Mouse (Mus musculus) heart, embryonic 10.5 days (tissue): ENCODE measurements at regions not wholly inside any gene's neighbourhood (a gene's known extent, or its start where the extent isn't known, plus 50 kb on each side); places are given as distances from the start of the nearest gene placed in this dataset.

Source experiments
- DNase-seq: peaks from one replicate; pipeline ENCODE4 v3.0.0-alpha.2; 2017; ENCODE audit warnings: low spot score
- H3K27ac ChIP-seq: fragments of 300-500 bp; sonication (generic); 2 replicates; pipeline ENCODE4 v1.5.1; 2016; ENCODE audit warnings: mild to moderate bottlenecking
- H3K27me3 ChIP-seq: fragments of 300-500 bp; sonication (generic); 2 replicates; pipeline ENCODE4 v1.6.1; 2016; ENCODE audit warnings: mild to moderate bottlenecking; ENCODE audit not compliant: poor library complexity, insufficient read depth, severe bottlenecking
- H3K36me3 ChIP-seq: fragments of 300-500 bp; sonication (generic); 2 replicates; pipeline ENCODE4 v1.6.1; 2016; ENCODE audit warnings: mild to moderate bottlenecking, moderate library complexity
- H3K4me1 ChIP-seq: fragments of 300-500 bp; sonication (generic); 2 replicates; pipeline ENCODE4 v1.6.1; 2016; ENCODE audit warnings: mild to moderate bottlenecking
- H3K4me3 ChIP-seq: fragments of 300-500 bp; sonication (generic); 2 replicates; pipeline ENCODE4 v1.5.1; 2016; ENCODE audit warnings: mild to moderate bottlenecking, moderate library complexity
- H3K9me3 ChIP-seq: fragments of 300-500 bp; sonication (generic); 2 replicates; pipeline ENCODE4 v1.6.1; 2016; ENCODE audit warnings: mild to moderate bottlenecking, moderate library complexity
- WGBS: fragments of 180-500 bp; shearing (Covaris S2); methylation state at CpG from one replicate; pipeline ENCODE4 v1.1.7; 2016; 5-methylcytosine and 5-hydroxymethylcytosine counted together

GRCm38 (mm10) chr15:11533616-11534015 is 134.2 kb upstream of the Tars start:
- Histone ChIP-seq H3K4me1 (0 out of 2 replicates have a peak, but pooled peaks cover 3% of the 10 kb centered on the region), H3K4me3 (no peak overlapping the region), H3K27me3 (no peaks in the 10 kb centered on the region), H3K9me3 (no peaks in the 10 kb centered on the region), H3K27ac (no peak overlapping the region), H3K36me3 (no peaks in the 10 kb centered on the region)
- DNase-seq, result no peak
- WGBS, result 79% methylated on average over 1 of the region's 1 CpGs

DNA sequence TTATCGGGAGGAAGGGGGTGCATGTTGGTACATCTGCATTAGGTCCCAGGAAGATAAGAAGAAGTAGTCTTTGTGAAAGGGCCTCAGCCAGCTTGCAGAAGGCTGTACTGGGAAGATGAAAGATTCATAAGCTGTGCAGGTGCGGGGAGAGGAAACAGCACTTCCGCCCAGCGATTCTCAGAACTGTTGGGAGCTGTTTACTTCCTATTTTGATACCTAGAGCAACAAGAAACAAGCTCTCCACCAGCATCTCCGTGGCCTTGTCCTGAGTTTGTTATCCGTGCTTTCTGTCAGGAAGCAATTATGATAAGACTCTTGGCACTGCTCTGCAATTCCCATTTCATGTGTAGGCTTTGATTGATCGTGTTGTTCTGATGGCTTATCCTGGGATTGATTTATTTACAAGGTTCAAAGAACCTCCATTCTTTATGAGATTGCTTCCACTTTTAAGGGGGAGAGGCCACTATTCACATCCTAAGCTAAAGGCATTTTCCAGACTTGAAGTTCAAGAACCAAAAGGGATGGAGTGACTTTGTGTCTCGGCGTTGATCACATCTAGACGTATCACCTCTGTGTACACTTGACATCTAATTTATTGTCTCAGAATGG is 133.6 kb upstream of the Tars start:
- H3K4me1 ChIP-seq, result 0 out of 2 replicates have a peak, but pooled peaks cover 3% of the 10 kb centered on the region
- H3K27ac ChIP-seq, result no peak overlapping the region
- H3K4me3 ChIP-seq, result no peak overlapping the region
- no peak for DNase-seq
- no peaks in the 10 kb centered on the region for H3K9me3 ChIP-seq
- 67% methylated on average over 10 of the region's 10 CpGs for WGBS
- H3K27me3 ChIP-seq, result no peaks in the 10 kb centered on the region
- H3K36me3 ChIP-seq, result no peaks in the 10 kb centered on the region

DNA sequence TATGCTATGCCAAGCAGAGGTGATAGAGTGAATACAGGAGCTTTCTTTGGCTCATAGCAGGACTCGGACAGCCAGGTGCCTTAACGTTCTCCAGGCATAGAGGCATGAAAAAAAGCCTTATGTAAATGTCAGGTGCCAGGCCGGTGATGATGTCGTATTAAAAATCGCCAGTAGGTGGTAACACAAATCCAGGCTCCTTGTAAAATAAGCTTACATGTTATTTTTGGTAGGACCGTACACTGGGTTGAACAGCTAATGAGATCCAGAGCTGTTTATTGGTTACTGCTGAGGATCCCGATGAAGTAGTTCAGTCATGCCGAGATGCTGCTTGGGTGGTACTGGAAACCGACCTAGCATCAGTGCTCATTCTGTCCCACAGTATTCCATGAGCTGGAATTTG is 133.1 kb upstream of the Tars start:
- H3K27me3 ChIP-seq, result no peaks in the 10 kb centered on the region
- H3K4me3 ChIP-seq, result no peak overlapping the region
- WGBS, result 75% methylated on average over 9 of the region's 9 CpGs
- no peaks in the 10 kb centered on the region for H3K9me3 ChIP-seq
- H3K36me3 ChIP-seq, result no peaks in the 10 kb centered on the region
- DNase-seq, result no peak
- H3K4me1 ChIP-seq, result 0 out of 2 replicates have a peak, but pooled peaks cover 3% of the 10 kb centered on the region
- H3K27ac ChIP-seq, result no peak overlapping the region

GRCm38 (mm10) chr15:11529819-11530810 is 130.7 kb upstream of the Tars start:
- DNase-seq, result no peak
- Histone ChIP-seq H3K4me3 (no peak overlapping the region), H3K27ac (no peak overlapping the region), H3K27me3 (no peaks in the 10 kb centered on the region), H3K4me1 (0 out of 2 replicates have a peak, but pooled peaks cover 3% of the 10 kb centered on the region), H3K36me3 (no peaks in the 10 kb centered on the region), H3K9me3 (no peaks in the 10 kb centered on the region)
- WGBS, result 78% methylated on average over 8 of the region's 8 CpGs

- WGBS, result 77% methylated on average over 5 of the region's 5 CpGs
- H3K27ac ChIP-seq, result no peak overlapping the region
- DNase-seq, result no peak
- no peaks in the 10 kb centered on the region for H3K4me1 ChIP-seq
- no peaks in the 10 kb centered on the region for H3K9me3 ChIP-seq
- no peaks in the 10 kb centered on the region for H3K27me3 ChIP-seq
- no peaks in the 10 kb centered on the region for H3K36me3 ChIP-seq
- no peak overlapping the region for H3K4me3 ChIP-seq
These were observed 125.1 kb upstream of the Tars start for GRCm38 (mm10) chr15:11524337-11525106.

- H3K4me3 ChIP-seq, result no peak overlapping the region
- H3K4me1 ChIP-seq, result no peaks in the 10 kb centered on the region
- DNase-seq, result no peak
- no peaks in the 10 kb centered on the region for H3K9me3 ChIP-seq
- no peaks in the 10 kb centered on the region for H3K27me3 ChIP-seq
- no peaks in the 10 kb centered on the region for H3K36me3 ChIP-seq
- H3K27ac ChIP-seq, result no peak overlapping the region
These were observed 119.1 kb upstream of the Tars start for GRCm38 (mm10) chr15:11518565-11518964.

- Histone ChIP-seq H3K36me3 (no peaks in the 10 kb centered on the region), H3K4me1 (no peaks in the 10 kb centered on the region), H3K27me3 (no peaks in the 10 kb centered on the region), H3K4me3 (no peak overlapping the region), H3K27ac (no peak overlapping the region), H3K9me3 (no peaks in the 10 kb centered on the region)
- 76% methylated on average over 3 of the region's 3 CpGs for WGBS
- no peak for DNase-seq
These were observed 118.4 kb upstream of the Tars start for GRCm38 (mm10) chr15:11517892-11518291.

- H3K36me3 ChIP-seq, result no peaks in the 10 kb centered on the region
- no peak for DNase-seq
- no peak overlapping the region for H3K4me3 ChIP-seq
- H3K4me1 ChIP-seq, result 0 out of 2 replicates have a peak, but pooled peaks cover 3% of the 10 kb centered on the region
- 39% methylated on average over 4 of the region's 4 CpGs for WGBS
- no peak overlapping the region for H3K27ac ChIP-seq
- H3K9me3 ChIP-seq, result no peaks in the 10 kb centered on the region
- H3K27me3 ChIP-seq, result no peaks in the 10 kb centered on the region
These were observed 105.7 kb upstream of the Tars start for GRCm38 (mm10) chr15:11505076-11505639.

GRCm38 (mm10) chr15:11496436-11496835 is 97.0 kb upstream of the Tars start:
- WGBS, result 91% methylated on average over 2 of the region's 2 CpGs
- H3K4me1 ChIP-seq, result 0 out of 2 replicates have a peak, but pooled peaks cover 3% of the 10 kb centered on the region
- H3K27me3 ChIP-seq, result no peaks in the 10 kb centered on the region
- H3K27ac ChIP-seq, result no peak overlapping the region
- H3K36me3 ChIP-seq, result no peaks in the 10 kb centered on the region
- no peaks in the 10 kb centered on the region for H3K9me3 ChIP-seq
- H3K4me3 ChIP-seq, result no peak overlapping the region
- DNase-seq, result no peak

GRCm38 (mm10) chr15:11489116-11489515 is 89.7 kb upstream of the Tars start:
- 82% methylated on average over 3 of the region's 3 CpGs for WGBS
- no peaks in the 10 kb centered on the region for H3K9me3 ChIP-seq
- no peak overlapping the region for H3K4me3 ChIP-seq
- no peak for DNase-seq
- no peaks in the 10 kb centered on the region for H3K27me3 ChIP-seq
- H3K4me1 ChIP-seq, result no peaks in the 10 kb centered on the region
- no peak overlapping the region for H3K27ac ChIP-seq
- no peaks in the 10 kb centered on the region for H3K36me3 ChIP-seq

- Histone ChIP-seq H3K27me3 (no peaks in the 10 kb centered on the region), H3K4me3 (no peak overlapping the region), H3K4me1 (no peaks in the 10 kb centered on the region), H3K27ac (no peak overlapping the region), H3K36me3 (no peaks in the 10 kb centered on the region), H3K9me3 (no peaks in the 10 kb centered on the region)
- no peak for DNase-seq
- WGBS, result 72% methylated on average over 5 of the region's 5 CpGs
These were observed 87.9 kb upstream of the Tars start for GRCm38 (mm10) chr15:11487268-11487783.

GRCm38 (mm10) chr15:11483916-11484315 is 84.5 kb upstream of the Tars start:
- DNase-seq, result no peak
- H3K27ac ChIP-seq, result no peak overlapping the region
- H3K4me1 ChIP-seq, result no peaks in the 10 kb centered on the region
- no peaks in the 10 kb centered on the region for H3K36me3 ChIP-seq
- H3K9me3 ChIP-seq, result no peaks in the 10 kb centered on the region
- H3K4me3 ChIP-seq, result no peak overlapping the region
- H3K27me3 ChIP-seq, result no peaks in the 10 kb centered on the region
- 76% methylated on average over 5 of the region's 5 CpGs for WGBS
